Mouse (Mus musculus): ENCODE data around the gene Wwp2.

GRCm38 (mm10) chr8:107578541-107578940, 142.4 kb downstream of the Wwp2 start:
- no peak for TF ChIP-seq ZKSCAN1 (IDR thresholded peaks at IDR 0.05; ENCODE audit: low read depth, low read length)
- TF ChIP-seq CHD2 (IDR thresholded peaks at IDR 0.05; ENCODE audit: low read length) = no peak
- no peak for TF ChIP-seq EP300 (IDR thresholded peaks at IDR 0.05; ENCODE audit: low read depth in 1 of 2, low read length in 2 of 2)
- no peak for TF ChIP-seq SMC3 (IDR thresholded peaks at IDR 0.05; ENCODE audit: low read depth, low read length)
- no peak for TF ChIP-seq ETS1 (IDR thresholded peaks at IDR 0.05; ENCODE audit: low read depth, low read length)
- TF ChIP-seq MAX (IDR thresholded peaks at IDR 0.05; ENCODE audit: low read length) = no peak
- TF ChIP-seq CTCF (IDR thresholded peaks at IDR 0.05 in 2 of 3, conservative IDR thresholded peaks at IDR 0.05 in 1 of 3; ENCODE audit: control insufficient read depth in 1 of 3, insufficient read depth in 1 of 3, low read depth in 2 of 3, low read length in 3 of 3, poor library complexity in 1 of 3, severe bottlenecking in 1 of 3) = no peak

Measured in MEL (cell line).